Mouse (Mus musculus) monocyte, adult 2 months (primary cell): Measurements from ENCODE around the gene Vmn2r37.
"Not testable (repeated sequence)": the region's sequence is repeated elsewhere in the genome, so short reads cannot be mapped to it uniquely, and the experiment has no call there.

Source experiments
- DNase-seq, 2 experiments: peaks; one replicate each; pipeline ENCODE4 v3.0.0; 2022; ENCODE audit warnings: low spot score in 2 of 2, low read depth in 1 of 2

The Vmn2r37 gene

DNA sequence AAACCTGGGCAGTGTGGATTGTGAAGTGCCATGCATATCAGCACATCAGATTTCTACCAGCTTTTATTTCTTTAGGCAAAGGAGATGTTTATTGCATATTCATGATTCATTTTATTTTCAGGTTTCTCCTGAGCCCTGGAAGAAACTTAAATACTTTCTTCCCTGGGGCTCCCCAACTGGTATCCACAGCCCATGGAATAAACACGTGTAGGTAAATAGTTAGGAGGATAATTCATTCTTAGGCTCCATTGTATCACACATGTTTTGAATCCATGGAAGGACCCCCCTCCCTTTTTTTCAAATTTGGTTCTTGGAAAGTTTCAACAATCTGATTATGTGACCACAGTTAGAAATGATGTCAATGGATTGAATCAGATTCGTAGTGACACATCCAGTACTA lies at the start of gene Vmn2r37:
TSS of gene Vmn2r37 (minus strand) at position 101 of the 400 bp plus-strand sequence.
- not testable (repeated sequence) for DNase-seq
